Comparison of ENCODE assay signal across 8 mouse cellular contexts in the genomic region with DNA sequence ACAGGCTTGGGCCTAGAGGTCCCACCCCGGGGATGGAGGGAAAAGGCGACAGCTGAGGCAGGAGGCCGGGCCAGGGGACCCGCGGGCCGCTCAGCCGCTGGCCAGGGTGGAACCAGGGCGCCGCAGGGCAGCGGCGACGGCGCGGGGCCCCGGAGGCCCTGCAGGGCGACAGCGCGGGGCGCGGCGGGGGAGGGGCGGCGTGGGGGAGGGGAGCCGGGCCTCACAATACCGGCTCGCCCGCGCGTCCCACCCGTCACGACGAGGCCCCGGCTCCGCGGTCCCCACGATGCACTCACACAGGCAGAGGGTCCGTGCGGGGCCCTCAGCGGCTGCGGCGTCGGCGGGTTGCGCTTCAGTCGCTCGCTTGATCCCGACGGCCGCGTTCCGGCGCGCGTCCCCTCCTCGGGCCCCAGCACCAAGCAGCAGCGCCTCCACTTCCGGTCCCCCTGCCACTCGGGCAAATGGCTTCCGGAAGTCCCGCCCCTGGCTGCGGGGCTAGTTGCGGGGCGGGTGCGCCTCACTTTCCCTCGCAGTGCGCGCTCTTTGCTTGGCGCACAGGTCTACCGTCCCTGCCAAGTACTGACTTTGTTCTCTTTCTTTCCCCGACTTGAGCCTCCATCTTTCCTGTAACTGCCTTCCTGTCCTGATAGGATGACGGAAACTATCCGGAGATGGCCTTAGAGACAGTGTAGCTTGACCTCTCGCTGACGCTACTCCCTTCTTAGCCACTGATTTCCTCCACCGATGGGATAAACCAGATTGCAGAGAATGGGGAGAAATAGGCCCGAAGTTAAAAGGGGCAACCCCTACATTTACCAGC. TPM values are rescaled to one million over a fixed set of nuclear protein-coding genes. Genes with fewer than 3 reads are reported as not detected.
DNase-seq lines count a peak whose midpoint lies in the region; ATAC-seq and TF ChIP-seq lines count a peak whose summit lies in the region.

No protein-coding gene starts in this region.

- H3K4me1 ChIP-seq in forebrain, embryonic 15.5 days: peaks cover 47% of the 10 kb centered on the region
- H3K4me1 ChIP-seq in lung, embryonic 14.5 days (ENCODE audit: insufficient read depth): 0 out of 2 replicates have a peak, but pooled peaks cover 6% of the 10 kb centered on the region
- peaks cover 11% of the 10 kb centered on the region for H3K4me1 ChIP-seq in olfactory bulb, adult 2 months (ENCODE audit: control insufficient read depth, insufficient read depth, low read length)
- H3K4me1 ChIP-seq in thymus, adult 2 months (replicated peaks; ENCODE audit: control insufficient read depth, insufficient read depth, low read length): peaks cover 18% of the 10 kb centered on the region

- WGBS in forebrain, embryonic 15.5 days: under 1% methylated on average over 56 of the region's 76 CpGs
- under 1% methylated on average over 74 of the region's 76 CpGs for WGBS in lung, embryonic 14.5 days
- whole genome bisulfite sequencing in olfactory bulb, adult 2 months: under 1% methylated on average over 60 of the region's 76 CpGs
- WGBS in thymus, adult 2 months: under 1% methylated on average over 75 of the region's 76 CpGs

- peak overlapping the region; percentile 87 for H3K4me3 ChIP-seq in forebrain, embryonic 15.5 days
- H3K4me3 ChIP-seq in layer of hippocampus, adult 2 months: peak overlapping the region; percentile 90
- H3K4me3 ChIP-seq in lung, embryonic 14.5 days (ENCODE audit: low read depth, low read length): peak overlapping the region; percentile 96
- H3K4me3 ChIP-seq in olfactory bulb, adult 2 months (ENCODE audit: insufficient read depth, low read depth, low read length): peak overlapping the region; percentile 60
- H3K4me3 ChIP-seq in thymus, adult 2 months (ENCODE audit: control insufficient read depth, insufficient read depth, low read length): peak overlapping the region; percentile 65

- peak; percentile 87 for TF ChIP-seq POLR2A in olfactory bulb, adult 2 months (IDR thresholded peaks at IDR 0.05; ENCODE audit: insufficient read depth, low read depth, low read length)
- no peak; the same call in 1 of the 2 replicates for TF ChIP-seq POLR2A in thymus, adult 2 months (IDR thresholded peaks at IDR 0.05; ENCODE audit: control insufficient read depth, extremely low read depth, insufficient read depth, low read length, poor library complexity)

- peak overlapping the region; percentile 89 for H3K9ac ChIP-seq in forebrain, embryonic 15.5 days (replicated peaks)
- peak overlapping the region; percentile 96 for H3K9ac ChIP-seq in lung, embryonic 14.5 days

- no peaks in the 10 kb centered on the region for H3K9me3 ChIP-seq in forebrain, embryonic 15.5 days
- no peaks in the 10 kb centered on the region for H3K9me3 ChIP-seq in lung, embryonic 14.5 days (ENCODE audit: low read depth, low read length)

- peak; percentile 80 for DNase-seq in ES-CJ7 (ENCODE audit: low read depth, low spot score)
- peak; percentile 89 for DNase-seq in cerebellum, adult 11 months
- peak; percentile 92 to 93 for DNase-seq in heart, postnatal 36 days
- peak; percentile 90 to 93 for DNase-seq in layer of hippocampus, adult 2 months (ENCODE audit: low spot score in 2 of 2)
- peak; percentile 95 for DNase-seq in lung, embryonic 14.5 days
- peak; percentile 91 for DNase-seq in thymus, adult 2 months

- no peaks in the 10 kb centered on the region for H3K27me3 ChIP-seq in forebrain, embryonic 15.5 days
- no peaks in the 10 kb centered on the region for H3K27me3 ChIP-seq in lung, embryonic 14.5 days (ENCODE audit: insufficient read depth, low read length)
- no peaks in the 10 kb centered on the region for H3K27me3 ChIP-seq in thymus, adult 2 months (ENCODE audit: control insufficient read depth, insufficient read depth, low read length)

- intact Hi-C loops in heart, postnatal 36 days (cut with DNase I): loop anchor here (2.0 kb wide), 1 partner anchor 30 kb away; the partner anchor contains the start of gene Sidt2

- TF ChIP-seq CTCF in layer of hippocampus, adult 2 months (conservative IDR thresholded peaks at IDR 0.05): 0 out of 2 replicates have a peak, but pooled peaks have one; percentile 2
- no peak for TF ChIP-seq CTCF in lung, embryonic 14.5 days (IDR thresholded peaks at IDR 0.05; ENCODE audit: low read depth)
- TF ChIP-seq CTCF in olfactory bulb, adult 2 months (IDR thresholded peaks at IDR 0.05; ENCODE audit: insufficient read depth, low read depth, low read length): no peak
- 0 out of 2 replicates have a peak, but pooled peaks have one; percentile 24 for TF ChIP-seq CTCF in thymus, adult 2 months (IDR thresholded peaks at IDR 0.05; ENCODE audit: borderline replicate concordance, control insufficient read depth, extremely low read depth, insufficient read depth, low read length, poor library complexity)

- no peaks in the 10 kb centered on the region for H3K36me3 ChIP-seq in forebrain, embryonic 15.5 days
- 0 out of 2 replicates have a peak, but pooled peaks cover 3% of the 10 kb centered on the region for H3K36me3 ChIP-seq in lung, embryonic 14.5 days (ENCODE audit: insufficient read depth)
- H3K36me3 ChIP-seq in thymus, adult 2 months (ENCODE audit: control insufficient read depth, insufficient read depth, low read length): no peaks in the 10 kb centered on the region

- H3K4me2 ChIP-seq in forebrain, embryonic 15.5 days (replicated peaks): peak overlapping the region; percentile 59
- peak overlapping the region; percentile 73 for H3K4me2 ChIP-seq in lung, embryonic 14.5 days

- ATAC-seq in forebrain, embryonic 15.5 days (replicated peaks): peak; percentile 96
- ATAC-seq in lung, embryonic 14.5 days (ENCODE audit: insufficient read depth): peak; percentile 95

- peak overlapping the region; percentile 95 for H3K27ac ChIP-seq in forebrain, embryonic 15.5 days (replicated peaks)
- peak overlapping the region; percentile 97 for H3K27ac ChIP-seq in layer of hippocampus, adult 2 months
- peak overlapping the region; percentile 97 for H3K27ac ChIP-seq in lung, embryonic 14.5 days (ENCODE audit: low read depth)
- H3K27ac ChIP-seq in olfactory bulb, adult 2 months (ENCODE audit: insufficient read depth, low read depth, low read length): peak overlapping the region; percentile 81
- H3K27ac ChIP-seq in thymus, adult 2 months (ENCODE audit: control insufficient read depth, insufficient read depth, low read length): 0 out of 2 replicates have a peak overlapping the region, but pooled peaks have one; percentile 21

RNA-seq across cellular contexts. Expression of gene Pafah1b2, which starts 27.9 kb away (rescaled TPM):
- 284 and 289 TPM in 2 replicates for polyA plus RNA-seq in forebrain, embryonic 15.5 days (2015; fragmentation: Nextera tagmentation; extraction: Ambion mirVana)
- total RNA-seq in heart, postnatal 36 days (2021): 10 to 100 TPM; 48.1 to 50.0 TPM
- total RNA-seq in layer of hippocampus, adult 2 months (2021): 100 to 1,000 TPM; 215 to 228 TPM
- 179 and 184 TPM in 2 replicates for polyA plus RNA-seq in lung, embryonic 14.5 days (2014; fragmentation: Nextera tagmentation; extraction: Ambion mirVana)
- polyA plus RNA-seq in olfactory bulb, adult 2 months (2012; ENCODE audit: insufficient read depth, insufficient read length, low replicate concordance, missing spikeins): 66.5 and 504 TPM in 2 replicates
- 24.4 and 27.3 TPM in 2 replicates for polyA plus RNA-seq in thymus, adult 2 months (2012; rRNA removed)

RNA-seq across cellular contexts. Expression of gene Sik3, which starts 28.0 kb away (rescaled TPM):
- 7.8 and 9.2 TPM in 2 replicates for polyA plus RNA-seq in forebrain, embryonic 15.5 days (2015; fragmentation: Nextera tagmentation; extraction: Ambion mirVana)
- 10 to 100 TPM; 75.9 to 76.1 TPM for total RNA-seq in heart, postnatal 36 days (2021)
- 100 to 1,000 TPM; 133 to 141 TPM for total RNA-seq in layer of hippocampus, adult 2 months (2021)
- polyA plus RNA-seq in lung, embryonic 14.5 days (2014; fragmentation: Nextera tagmentation; extraction: Ambion mirVana): 14.1 and 15.7 TPM in 2 replicates
- polyA plus RNA-seq in olfactory bulb, adult 2 months (2012; ENCODE audit: insufficient read depth, insufficient read length, low replicate concordance, missing spikeins): 51.7 TPM in 1 of 2 replicates, not detected in the other
- polyA plus RNA-seq in thymus, adult 2 months (2012; rRNA removed): 28.5 and 29.4 TPM in 2 replicates

RNA-seq across cellular contexts. Expression of gene Sidt2, which starts 29.6 kb away (rescaled TPM):
- 37.2 and 37.6 TPM in 2 replicates for polyA plus RNA-seq in forebrain, embryonic 15.5 days (2015; fragmentation: Nextera tagmentation; extraction: Ambion mirVana)
- total RNA-seq in heart, postnatal 36 days (2021): 10 to 100 TPM; 79.7 to 89.1 TPM
- total RNA-seq in layer of hippocampus, adult 2 months (2021): 10 to 100 TPM; 78.3 to 80.8 TPM
- 29.9 and 34.3 TPM in 2 replicates for polyA plus RNA-seq in lung, embryonic 14.5 days (2014; fragmentation: Nextera tagmentation; extraction: Ambion mirVana)
- 1,119 TPM in 1 of 2 replicates, not detected in the other for polyA plus RNA-seq in olfactory bulb, adult 2 months (2012; ENCODE audit: insufficient read depth, insufficient read length, low replicate concordance, missing spikeins)
- 504 and 614 TPM in 2 replicates for polyA plus RNA-seq in thymus, adult 2 months (2012; rRNA removed)

RNA-seq across cellular contexts. Expression of gene Tagln, which starts 48.8 kb away (rescaled TPM):
- 2.6 and 2.8 TPM in 2 replicates for polyA plus RNA-seq in forebrain, embryonic 15.5 days (2015; fragmentation: Nextera tagmentation; extraction: Ambion mirVana)
- total RNA-seq in heart, postnatal 36 days (2021): 10 to 100 TPM; 71.4 TPM
- total RNA-seq in layer of hippocampus, adult 2 months (2021): 10 to 100 TPM in 1 of 2 experiments, 1 to 10 TPM in 1; 7.0 to 13.2 TPM
- 147 and 150 TPM in 2 replicates for polyA plus RNA-seq in lung, embryonic 14.5 days (2014; fragmentation: Nextera tagmentation; extraction: Ambion mirVana)
- not detected in 2 replicates for polyA plus RNA-seq in olfactory bulb, adult 2 months (2012; ENCODE audit: insufficient read depth, insufficient read length, low replicate concordance, missing spikeins)
- 66.3 and 69.5 TPM in 2 replicates for polyA plus RNA-seq in thymus, adult 2 months (2012; rRNA removed)

Comparison
In these comparisons a context has a peak if more than half of its experiments do, and no peak if none do; other contexts are left out.
1. Peak in every context shown above with its lines: DNase-seq, ATAC-seq, H3K4me3 ChIP-seq and H3K27ac ChIP-seq.
2. H3K27ac ChIP-seq: peak in every context shown above with its lines; median percentile 97 in layer of hippocampus, adult 2 months; 97 in lung, embryonic 14.5 days; 95 in forebrain, embryonic 15.5 days; 81 in olfactory bulb, adult 2 months; 21 in thymus, adult 2 months.
3. CTCF ChIP-seq: peak in layer of hippocampus, adult 2 months (single experiment) and thymus, adult 2 months (single experiment); none in lung, embryonic 14.5 days (single experiment) and olfactory bulb, adult 2 months (single experiment).